10 mouse cellular contexts compared by ENCODE assay signal in the genomic region with DNA sequence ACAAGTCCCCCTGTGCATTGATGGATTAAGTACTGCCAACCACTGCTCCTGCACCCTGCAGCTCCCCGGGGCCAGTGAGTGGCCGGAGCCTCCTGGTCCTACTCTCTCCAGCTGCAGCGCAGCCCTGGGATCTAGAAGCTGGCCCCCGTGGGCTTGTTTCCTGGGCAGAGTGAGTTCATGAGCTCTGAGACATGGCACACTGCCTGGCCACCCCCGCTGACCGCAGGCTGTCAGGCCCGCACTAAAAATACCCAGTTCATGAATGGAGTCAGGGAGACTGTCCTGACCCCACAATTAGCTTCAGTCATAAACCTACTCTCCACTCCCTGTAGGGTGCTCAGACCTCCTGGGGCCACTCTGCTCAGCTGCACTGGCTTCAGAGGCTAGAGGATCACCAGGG.
DNase-seq lines count a peak whose midpoint lies in the region; ATAC-seq and TF ChIP-seq lines count a peak whose summit lies in the region.
"Had no signal": no experiment of that assay in that cellular context is flagged by ENCODE, and none has a peak within 500 bp of the region (broad histone marks: within the 10 kb centered on the region; RNA-seq: fewer than 3 reads in every experiment).

No protein-coding gene starts in this region.

- no peaks in the 10 kb centered on the region for H3K27me3 ChIP-seq in kidney, embryonic 14.5 days (ENCODE audit: control insufficient read depth, insufficient read depth, low read length)
- H3K27me3 ChIP-seq in heart, embryonic 11.5 days (ENCODE audit: control insufficient read depth, insufficient read depth, low read length): no peaks in the 10 kb centered on the region
- no peaks in the 10 kb centered on the region for H3K27me3 ChIP-seq in limb, embryonic 15.5 days
- H3K27me3 ChIP-seq: midbrain, embryonic 12.5 days had no signal

- DNase-seq in kidney, adult 11 months: no peak
- no peak for DNase-seq in left cerebral cortex, adult 2 months (ENCODE audit: extremely low spot score in 1 of 2, low spot score in 2 of 2)
- no peak for DNase-seq in spleen, adult 18-20 months
- DNase-seq in layer of hippocampus, postnatal 25 days (ENCODE audit: extremely low spot score in 1 of 2, low spot score in 1 of 2): no peak

- H3K4me2 ChIP-seq in kidney, embryonic 14.5 days (replicated peaks; ENCODE audit: low read depth, low read length): no peak overlapping the region
- 0 out of 2 replicates have a peak overlapping the region, but pooled peaks have one; percentile 2 for H3K4me2 ChIP-seq in heart, embryonic 11.5 days
- 0 out of 2 replicates have a peak overlapping the region, but pooled peaks have one; percentile 8 for H3K4me2 ChIP-seq in limb, embryonic 15.5 days
- H3K4me2 ChIP-seq: midbrain, embryonic 12.5 days had no signal

- peaks cover 53% of the 10 kb centered on the region for H3K4me1 ChIP-seq in kidney, embryonic 14.5 days (ENCODE audit: control insufficient read depth, insufficient read depth, low read length)
- H3K4me1 ChIP-seq in heart, embryonic 11.5 days (ENCODE audit: control insufficient read depth, insufficient read depth, low read length): peaks cover 67% of the 10 kb centered on the region
- H3K4me1 ChIP-seq in limb, embryonic 15.5 days: peaks cover 71% of the 10 kb centered on the region

- H3K9ac ChIP-seq in kidney, embryonic 14.5 days (ENCODE audit: low read depth, low read length): peak overlapping the region; percentile 0; the same call in 1 of the 2 replicates
- peak overlapping the region; percentile 47; the same call in 1 of the 2 replicates for H3K9ac ChIP-seq in heart, embryonic 11.5 days (ENCODE audit: low read depth, low read length)
- H3K9ac ChIP-seq in limb, embryonic 15.5 days: no peak overlapping the region
- H3K9ac ChIP-seq: midbrain, embryonic 12.5 days had no signal

- WGBS in kidney, embryonic 14.5 days: 47% methylated on average over 7 of the region's 7 CpGs
- WGBS in heart, embryonic 11.5 days (ENCODE audit: insufficient replicate concordance): 41% methylated on average over 7 of the region's 7 CpGs
- 54% methylated on average over 7 of the region's 7 CpGs for WGBS in limb, embryonic 15.5 days

- H3K36me3 ChIP-seq in kidney, embryonic 14.5 days (ENCODE audit: control insufficient read depth, insufficient read depth, low read length): no peaks in the 10 kb centered on the region
- no peaks in the 10 kb centered on the region for H3K36me3 ChIP-seq in heart, embryonic 11.5 days (ENCODE audit: control insufficient read depth, insufficient read depth, low read length)
- no peaks in the 10 kb centered on the region for H3K36me3 ChIP-seq in limb, embryonic 15.5 days
- H3K36me3 ChIP-seq: G1E; midbrain, embryonic 12.5 days had no signal

- intact Hi-C loops in left cerebral cortex, adult 2 months (cut with DNase I): no loop called here

- no peak for TF ChIP-seq CTCF in left cerebral cortex, adult 2 months (IDR thresholded peaks at IDR 0.05)

- H3K9me3 ChIP-seq in kidney, embryonic 14.5 days (ENCODE audit: control insufficient read depth, low read length): no peaks in the 10 kb centered on the region
- no peaks in the 10 kb centered on the region; the same call in 1 of the 2 replicates for H3K9me3 ChIP-seq in heart, embryonic 11.5 days (replicated peaks; ENCODE audit: control insufficient read depth, low read length)
- H3K9me3 ChIP-seq in limb, embryonic 15.5 days: no peaks in the 10 kb centered on the region
- H3K9me3 ChIP-seq: midbrain, embryonic 12.5 days had no signal

- ATAC-seq in kidney, embryonic 14.5 days (ENCODE audit: low FRiP score, low TSS enrichment): no peak
- peak; percentile 42; the same call in 1 of the 2 replicates for ATAC-seq in cerebellum, adult (ENCODE audit: insufficient number of reproducible peaks, low FRiP score, low TSS enrichment)
- ATAC-seq in heart, embryonic 11.5 days (replicated peaks; ENCODE audit: insufficient number of reproducible peaks, low FRiP score, low TSS enrichment): no peak
- 0 out of 2 replicates have a peak, but pooled peaks have one; percentile 25 for ATAC-seq in limb, embryonic 15.5 days (ENCODE audit: insufficient number of reproducible peaks, low FRiP score, low TSS enrichment, low read depth)

- no peak overlapping the region for H3K4me3 ChIP-seq in kidney, embryonic 14.5 days (ENCODE audit: low read length)
- H3K4me3 ChIP-seq in heart, embryonic 11.5 days (ENCODE audit: low read depth, low read length): no peak overlapping the region
- no peak overlapping the region for H3K4me3 ChIP-seq in limb, embryonic 15.5 days
- no peak overlapping the region for H3K4me3 ChIP-seq in left cerebral cortex, adult 2 months
- H3K4me3 ChIP-seq: midbrain, embryonic 12.5 days had no signal

- no peak overlapping the region for H3K27ac ChIP-seq in kidney, embryonic 14.5 days (ENCODE audit: low read depth, low read length)
- H3K27ac ChIP-seq in heart, embryonic 11.5 days (ENCODE audit: low read depth, low read length): peak overlapping the region; percentile 73
- peak overlapping the region; percentile 80 for H3K27ac ChIP-seq in limb, embryonic 15.5 days
- H3K27ac ChIP-seq in left cerebral cortex, adult 2 months: no peak overlapping the region
- H3K27ac ChIP-seq: midbrain, embryonic 12.5 days had no signal

Comparison
In these comparisons a context has a peak if more than half of its experiments do, and no peak if none do; other contexts are left out.
1. ATAC-seq: peak in cerebellum, adult (single experiment) and limb, embryonic 15.5 days (single experiment); none in kidney, embryonic 14.5 days (single experiment) and heart, embryonic 11.5 days (single experiment).
2. H3K27ac ChIP-seq: peak in heart, embryonic 11.5 days (single experiment) and limb, embryonic 15.5 days (single experiment); none in kidney, embryonic 14.5 days (single experiment) and left cerebral cortex, adult 2 months (single experiment).